Mouse (Mus musculus) liver, postnatal 0 days (tissue): Measurements from ENCODE around the gene Mroh2a. TPM values are rescaled to one million over a fixed set of nuclear protein-coding genes. Genes with fewer than 3 reads are reported as not detected.
A peak's percentile ranks its signal among the peaks of the same experiment; 100 is the strongest.

Source experiments
- ATAC-seq: fragments of 200-750 bp; cut with Nextera tagmentation; 2 replicates; pipeline ENCODE4 v1.8.0; 2017; ENCODE audit warnings: mild to moderate bottlenecking, moderate library complexity
- DNase-seq: peaks from one replicate; pipeline ENCODE4 v3.0.0-alpha.2; 2016
- H3K27ac ChIP-seq: fragments of 300-500 bp; sonication (generic); 2 replicates; pipeline ENCODE4 v1.5.1; 2014; ENCODE audit warnings: antibody characterized with exemption, moderate library complexity, mild to moderate bottlenecking, low read depth
- H3K27me3 ChIP-seq: fragments of 300-500 bp; sonication (generic); 2 replicates; pipeline ENCODE4 v1.6.1; 2014; ENCODE audit warnings: low read length, control low read depth, mixed read lengths; ENCODE audit not compliant: insufficient read depth
- H3K36me3 ChIP-seq: fragments of 300-500 bp; sonication (generic); replicated peaks from 2 replicates; pipeline ENCODE4 v1.6.1; 2014; ENCODE audit warnings: mild to moderate bottlenecking, control low read depth, low read length, moderate library complexity, mixed read lengths; ENCODE audit not compliant: insufficient read depth
- H3K4me1 ChIP-seq: fragments of 300-500 bp; sonication (generic); 2 replicates; pipeline ENCODE4 v1.6.1; 2014; ENCODE audit warnings: antibody characterized with exemption, mild to moderate bottlenecking, control low read depth; ENCODE audit not compliant: insufficient read depth
- H3K4me2 ChIP-seq: fragments of 300-500 bp; sonication (generic); 2 replicates; pipeline ENCODE4 v1.6.1; 2014; ENCODE audit warnings: low read depth, mild to moderate bottlenecking, low read length, moderate library complexity, mixed read lengths
- H3K4me3 ChIP-seq: fragments of 300-500 bp; sonication (generic); 2 replicates; pipeline ENCODE4 v1.5.1; 2014; ENCODE audit warnings: low read depth, low read length
- H3K9ac ChIP-seq: fragments of 300-500 bp; sonication (generic); replicated peaks from 2 replicates; pipeline ENCODE4 v1.6.1; 2014; ENCODE audit warnings: mild to moderate bottlenecking, moderate library complexity
- H3K9me3 ChIP-seq: fragments of 300-500 bp; sonication (generic); 2 replicates; pipeline ENCODE4 v1.6.1; 2016; ENCODE audit warnings: mild to moderate bottlenecking, control low read depth, low read length, mixed read lengths
- CTCF ChIP-seq: sonication (generic); IDR thresholded peaks from 2 replicates; pipeline ENCODE4 v1.5.1; 2016; ENCODE audit warnings: antibody characterized with exemption, low read depth
- EP300 ChIP-seq: IDR thresholded peaks from 2 replicates; pipeline ENCODE4 v1.6.1; 2016; ENCODE audit warnings: antibody characterized with exemption, low read depth, mild to moderate bottlenecking
- WGBS: fragments of 180-500 bp; shearing (Covaris S2); extraction: QIAGEN DNeasy Blood & Tissue Kit; methylation state at CpG from one replicate; pipeline ENCODE4 v1.1.7; 2014; ENCODE audit not compliant: insufficient replicate concordance; 5-methylcytosine and 5-hydroxymethylcytosine counted together
- polyA plus RNA-seq: library from polyadenylated mRNA; unstranded; fragments of >200 nt; fragmentation: Nextera tagmentation; extraction: Ambion mirVana; gene quantifications from 2 replicates; pipeline ENCODE4 v1.2.1, GENCODE M21; 2015

Gene Mroh2a
- polyA plus RNA-seq, 1 experiment from 2014 or later: 0.61 TPM

- TF ChIP-seq EP300 (no peak), CTCF (no peak)
- no peaks in the 10 kb centered on the region for H3K27me3 ChIP-seq
- H3K9ac ChIP-seq: 0 out of 2 replicates have a peak overlapping the region, but pooled peaks have one; percentile 1
- peaks cover 30% of the 10 kb centered on the region for H3K36me3 ChIP-seq
- H3K4me3 ChIP-seq: no peak overlapping the region
- no peaks in the 10 kb centered on the region for H3K9me3 ChIP-seq
- ATAC-seq (no peak), DNase-seq (no peak)
- no peak overlapping the region for H3K4me2 ChIP-seq
- H3K27ac ChIP-seq: peak overlapping the region; percentile 53
- WGBS: 60% methylated on average over 8 of the region's 8 CpGs
- peaks cover 54% of the 10 kb centered on the region for H3K4me1 ChIP-seq
Observed at GRCm38 (mm10) chr1:88258881-88259642, 32.3 kb downstream of the Mroh2a start.

- Histone ChIP-seq H3K4me1 (peaks cover 54% of the 10 kb centered on the region), H3K4me2 (no peak overlapping the region), H3K27me3 (no peaks in the 10 kb centered on the region), H3K27ac (peak overlapping the region; percentile 53), H3K36me3 (peaks cover 36% of the 10 kb centered on the region), H3K4me3 (no peak overlapping the region), H3K9me3 (no peaks in the 10 kb centered on the region), H3K9ac (0 out of 2 replicates have a peak overlapping the region, but pooled peaks have one; percentile 1)
- TF ChIP-seq CTCF (no peak), EP300 (no peak)
- 70% methylated on average over 4 of the region's 4 CpGs for WGBS
- ATAC-seq: peak; percentile 4
- no peak for DNase-seq
Observed at GRCm38 (mm10) chr1:88259643-88260024, 32.8 kb downstream of the Mroh2a start.

- peak overlapping the region; percentile 53 for H3K27ac ChIP-seq
- H3K4me3 ChIP-seq: no peak overlapping the region
- DNase-seq (peak; percentile 94), ATAC-seq (peak; percentile 83)
- 0 out of 2 replicates have a peak overlapping the region, but pooled peaks have one; percentile 1 for H3K9ac ChIP-seq
- H3K9me3 ChIP-seq: no peaks in the 10 kb centered on the region
- TF ChIP-seq CTCF: no peak
- TF ChIP-seq EP300: no peak
- WGBS: 50% methylated on average over 6 of the region's 6 CpGs
- H3K27me3 ChIP-seq: no peaks in the 10 kb centered on the region
- H3K4me1 ChIP-seq: peaks cover 54% of the 10 kb centered on the region
- H3K36me3 ChIP-seq: peaks cover 41% of the 10 kb centered on the region
- peak overlapping the region; percentile 1; the same call in 1 of the 2 replicates for H3K4me2 ChIP-seq
Observed at GRCm38 (mm10) chr1:88260114-88260513, 33.3 kb downstream of the Mroh2a start.

GRCm38 (mm10) chr1:88260604-88261377 lies 34.0 kb downstream of the Mroh2a start:
- TF ChIP-seq EP300: no peak
- peak overlapping the region; percentile 53 for H3K27ac ChIP-seq
- ATAC-seq (peak; percentile 32), DNase-seq (peak; percentile 69)
- peaks cover 54% of the 10 kb centered on the region for H3K4me1 ChIP-seq
- 0 out of 2 replicates have a peak overlapping the region, but pooled peaks have one; percentile 1 for H3K4me2 ChIP-seq
- no peak overlapping the region for H3K4me3 ChIP-seq
- 64% methylated on average over 10 of the region's 10 CpGs for WGBS
- no peak overlapping the region for H3K9ac ChIP-seq
- no peaks in the 10 kb centered on the region for H3K9me3 ChIP-seq
- H3K36me3 ChIP-seq: peaks cover 47% of the 10 kb centered on the region
- H3K27me3 ChIP-seq: no peaks in the 10 kb centered on the region

- no peak for ATAC-seq
- Histone ChIP-seq H3K27me3 (no peaks in the 10 kb centered on the region), H3K27ac (no peak overlapping the region), H3K36me3 (peaks cover 57% of the 10 kb centered on the region), H3K4me3 (no peak overlapping the region), H3K9me3 (no peaks in the 10 kb centered on the region), H3K4me2 (no peak overlapping the region), H3K4me1 (peaks cover 54% of the 10 kb centered on the region), H3K9ac (no peak overlapping the region)
- no peak for DNase-seq
- TF ChIP-seq EP300: no peak
- TF ChIP-seq CTCF: no peak
- WGBS: 82% methylated on average over 7 of the region's 7 CpGs
Observed at GRCm38 (mm10) chr1:88261706-88262105, 34.9 kb downstream of the Mroh2a start.

- Histone ChIP-seq H3K36me3 (peaks cover 62% of the 10 kb centered on the region), H3K9me3 (no peaks in the 10 kb centered on the region), H3K27ac (no peak overlapping the region), H3K9ac (no peak overlapping the region), H3K4me2 (no peak overlapping the region), H3K27me3 (no peaks in the 10 kb centered on the region), H3K4me1 (peaks cover 48% of the 10 kb centered on the region), H3K4me3 (no peak overlapping the region)
- TF ChIP-seq CTCF: no peak
- no peak for TF ChIP-seq EP300
- DNase-seq: peak; percentile 84
- ATAC-seq: no peak
- whole genome bisulfite sequencing: 76% methylated on average over 4 of the region's 4 CpGs
Observed at GRCm38 (mm10) chr1:88262255-88262654, 35.5 kb downstream of the Mroh2a start.
